Mouse (Mus musculus) forebrain, embryonic 12.5 days (tissue): ENCODE measurements around the gene Neo1. TPM values are rescaled to one million over a fixed set of nuclear protein-coding genes. Genes with fewer than 3 reads are reported as not detected.
A peak's percentile ranks its signal among the peaks of the same experiment; 100 is the strongest.

Source experiments
- ATAC-seq: fragments of 200-750 bp; cut with Nextera tagmentation; 2 replicates; pipeline ENCODE4 v1.8.0; 2017; ENCODE audit warnings: moderate TSS enrichment; ENCODE audit not compliant: low FRiP score
- H3K27ac ChIP-seq: fragments of 300-500 bp; sonication (generic); 2 replicates; pipeline ENCODE4 v1.5.1; 2016; ENCODE audit warnings: mild to moderate bottlenecking
- H3K27me3 ChIP-seq: fragments of 300-500 bp; sonication (generic); 2 replicates; pipeline ENCODE4 v1.6.1; 2016; ENCODE audit warnings: mild to moderate bottlenecking
- H3K36me3 ChIP-seq: fragments of 300-500 bp; sonication (generic); replicated peaks from 2 replicates; pipeline ENCODE4 v1.6.1; 2016; ENCODE audit warnings: mild to moderate bottlenecking
- H3K4me1 ChIP-seq: fragments of 300-500 bp; sonication (generic); 2 replicates; pipeline ENCODE4 v1.6.1; 2016
- H3K4me2 ChIP-seq: fragments of 300-500 bp; sonication (generic); 2 replicates; pipeline ENCODE4 v1.6.1; 2016; ENCODE audit warnings: mild to moderate bottlenecking, moderate library complexity
- H3K4me3 ChIP-seq: fragments of 300-500 bp; sonication (generic); replicated peaks from 2 replicates; pipeline ENCODE4 v1.5.1; 2016; ENCODE audit warnings: mild to moderate bottlenecking
- H3K9ac ChIP-seq: fragments of 300-500 bp; sonication (generic); 2 replicates; pipeline ENCODE4 v1.6.1; 2016; ENCODE audit warnings: mild to moderate bottlenecking
- H3K9me3 ChIP-seq: fragments of 300-500 bp; sonication (generic); 2 replicates; pipeline ENCODE4 v1.6.1; 2016
- WGBS: fragments of 180-500 bp; shearing (Covaris S2); methylation state at CpG from one replicate; pipeline ENCODE4 v1.1.7; 2016; 5-methylcytosine and 5-hydroxymethylcytosine counted together
- polyA plus RNA-seq: library from polyadenylated mRNA; unstranded; fragments of >200 nt; fragmentation: Nextera tagmentation; extraction: Ambion mirVana; gene quantifications from 2 replicates; pipeline ENCODE4 v1.2.1, GENCODE M21; 2016

Gene Neo1
- polyA plus RNA-seq, 1 experiment from 2014 or later: 47.2 TPM

GRCm38 (mm10) chr9:59056281-59056680 lies 20.0 kb upstream of the Neo1 start:
- Histone ChIP-seq H3K9me3 (no peaks in the 10 kb centered on the region), H3K36me3 (no peaks in the 10 kb centered on the region), H3K9ac (no peak overlapping the region), H3K27me3 (no peaks in the 10 kb centered on the region; the same call in 1 of the 2 replicates), H3K27ac (no peak overlapping the region), H3K4me2 (no peak overlapping the region), H3K4me1 (no peaks in the 10 kb centered on the region; the same call in 1 of the 2 replicates), H3K4me3 (no peak overlapping the region)
- no peak for ATAC-seq
- WGBS: 86% methylated on average over 8 of the region's 8 CpGs

- Histone ChIP-seq H3K9me3 (no peaks in the 10 kb centered on the region), H3K27me3 (peaks cover 10% of the 10 kb centered on the region; the same call in 1 of the 2 replicates), H3K4me3 (no peak overlapping the region), H3K4me1 (peaks cover 5% of the 10 kb centered on the region; the same call in 1 of the 2 replicates), H3K9ac (no peak overlapping the region), H3K36me3 (no peaks in the 10 kb centered on the region), H3K27ac (no peak overlapping the region), H3K4me2 (no peak overlapping the region)
- no peak for ATAC-seq
Measured at GRCm38 (mm10) chr9:59041805-59042204, 5.6 kb upstream of the Neo1 start.

DNA sequence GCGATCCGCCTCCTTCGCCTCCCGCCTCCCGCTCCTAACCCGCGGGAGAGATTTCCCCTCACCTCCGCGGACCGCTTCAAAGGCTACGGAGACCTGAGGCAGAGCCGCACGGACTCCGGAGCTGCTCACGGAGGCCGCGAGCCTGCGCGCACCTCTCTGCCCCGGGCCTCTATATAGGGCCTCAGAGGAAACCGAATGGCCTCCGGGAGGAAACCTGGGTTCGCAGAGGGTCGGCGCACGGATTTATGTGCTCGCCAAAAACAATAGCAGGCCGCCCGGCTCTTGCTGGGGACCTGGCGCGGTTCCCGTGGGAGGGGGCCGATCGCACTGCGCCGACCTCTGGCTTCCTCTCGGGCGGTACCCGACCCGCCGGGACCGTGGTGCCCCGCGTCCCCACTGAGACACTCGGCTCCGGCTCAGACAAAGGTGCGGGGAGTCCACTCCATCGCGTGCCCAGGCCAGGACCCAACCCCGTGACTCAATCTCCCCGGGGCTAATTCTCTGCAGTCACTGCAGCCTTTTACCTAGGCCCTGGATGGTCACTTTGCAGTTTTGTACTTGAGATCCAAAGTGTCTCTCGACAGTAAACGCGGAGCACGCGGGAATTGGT lies 596 bp upstream of the Neo1 start:
- Histone ChIP-seq H3K4me1 (peaks cover 27% of the 10 kb centered on the region), H3K4me2 (peak overlapping the region; percentile 77), H3K27ac (peak overlapping the region; percentile 100), H3K9ac (peak overlapping the region; percentile 94), H3K4me3 (peak overlapping the region; percentile 98), H3K9me3 (no peaks in the 10 kb centered on the region), H3K27me3 (peaks cover 10% of the 10 kb centered on the region; the same call in 1 of the 2 replicates), H3K36me3 (no peaks in the 10 kb centered on the region)
- ATAC-seq: peak; percentile 49
- under 1% methylated on average over 56 of the region's 56 CpGs for WGBS

GRCm38 (mm10) chr9:59035342-59036158 lies 691 bp downstream of the Neo1 start:
- peaks cover 27% of the 10 kb centered on the region for H3K4me1 ChIP-seq
- peak overlapping the region; percentile 94 for H3K9ac ChIP-seq
- H3K4me2 ChIP-seq: peak overlapping the region; percentile 77
- peaks cover 10% of the 10 kb centered on the region; the same call in 1 of the 2 replicates for H3K27me3 ChIP-seq
- peak overlapping the region; percentile 100 for H3K27ac ChIP-seq
- no peaks in the 10 kb centered on the region for H3K9me3 ChIP-seq
- under 1% methylated on average over 60 of the region's 63 CpGs for WGBS
- no peaks in the 10 kb centered on the region for H3K36me3 ChIP-seq
- peak; percentile 30 for ATAC-seq
- peak overlapping the region; percentile 98 for H3K4me3 ChIP-seq

- Histone ChIP-seq H3K27me3 (peaks cover 7% of the 10 kb centered on the region; the same call in 1 of the 2 replicates), H3K36me3 (no peaks in the 10 kb centered on the region), H3K9me3 (no peaks in the 10 kb centered on the region), H3K4me2 (peak overlapping the region; percentile 77), H3K4me3 (peak overlapping the region; percentile 98), H3K27ac (no peak overlapping the region), H3K4me1 (peaks cover 27% of the 10 kb centered on the region), H3K9ac (no peak overlapping the region)
- 36% methylated on average over 5 of the region's 5 CpGs for WGBS
- no peak for ATAC-seq
Measured at GRCm38 (mm10) chr9:59034836-59035235, 1.4 kb downstream of the Neo1 start.

GRCm38 (mm10) chr9:59033492-59033891 lies 2.7 kb downstream of the Neo1 start:
- Histone ChIP-seq H3K27me3 (no peaks in the 10 kb centered on the region), H3K36me3 (no peaks in the 10 kb centered on the region), H3K27ac (no peak overlapping the region), H3K4me2 (peak overlapping the region; percentile 36), H3K9ac (no peak overlapping the region), H3K4me3 (no peak overlapping the region), H3K9me3 (no peaks in the 10 kb centered on the region), H3K4me1 (peaks cover 27% of the 10 kb centered on the region)
- no peak for ATAC-seq
- WGBS: 70% methylated on average over 3 of the region's 3 CpGs

DNA sequence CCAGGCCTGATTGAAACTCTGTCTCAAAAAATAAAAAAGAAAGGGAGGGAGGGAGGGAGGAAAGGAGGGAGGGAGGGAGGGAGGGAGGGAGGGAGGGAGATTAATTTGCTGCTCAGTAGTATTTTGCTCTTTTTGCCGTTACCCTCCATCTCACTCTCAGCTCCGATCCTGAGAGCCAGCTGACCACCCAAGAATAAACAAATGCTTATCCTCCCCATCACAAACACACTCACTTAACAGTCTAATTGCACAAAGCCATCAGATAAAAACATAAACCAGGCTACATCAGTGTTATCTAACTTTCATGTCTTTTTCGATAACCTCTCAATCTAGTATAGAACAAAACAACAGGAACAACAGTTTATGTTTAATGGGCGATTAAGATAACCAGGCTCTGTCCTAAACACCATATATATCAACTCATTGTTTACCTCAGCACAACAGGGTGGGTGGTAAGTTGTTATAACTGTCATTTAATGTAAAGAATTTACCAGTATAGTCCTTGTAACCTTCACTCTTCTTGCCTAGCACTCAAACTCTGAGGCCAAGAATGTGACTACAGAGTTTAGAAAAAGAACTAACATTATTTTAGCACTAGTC lies 11.9 kb downstream of the Neo1 start:
- H3K4me2 ChIP-seq: no peak overlapping the region
- no peaks in the 10 kb centered on the region for H3K27me3 ChIP-seq
- no peaks in the 10 kb centered on the region; the same call in 1 of the 2 replicates for H3K4me1 ChIP-seq
- no peak overlapping the region for H3K4me3 ChIP-seq
- no peak for ATAC-seq
- no peak overlapping the region for H3K27ac ChIP-seq
- H3K36me3 ChIP-seq: no peaks in the 10 kb centered on the region
- WGBS: 62% methylated on average over 4 of the region's 4 CpGs
- no peaks in the 10 kb centered on the region for H3K9me3 ChIP-seq
- no peak overlapping the region for H3K9ac ChIP-seq

- Histone ChIP-seq H3K36me3 (no peaks in the 10 kb centered on the region), H3K4me1 (no peaks in the 10 kb centered on the region; the same call in 1 of the 2 replicates), H3K4me2 (no peak overlapping the region), H3K9me3 (no peaks in the 10 kb centered on the region), H3K27ac (no peak overlapping the region), H3K4me3 (no peak overlapping the region), H3K27me3 (no peaks in the 10 kb centered on the region), H3K9ac (no peak overlapping the region)
- no peak for ATAC-seq
- 80% methylated on average over 3 of the region's 3 CpGs for WGBS
Measured at GRCm38 (mm10) chr9:59016060-59016719, 20.1 kb downstream of the Neo1 start.

GRCm38 (mm10) chr9:59013365-59013764 lies 22.9 kb downstream of the Neo1 start:
- no peaks in the 10 kb centered on the region for H3K36me3 ChIP-seq
- no peak overlapping the region for H3K4me2 ChIP-seq
- no peak for ATAC-seq
- no peaks in the 10 kb centered on the region for H3K27me3 ChIP-seq
- 24% methylated on average over 2 of the region's 2 CpGs for WGBS
- H3K4me3 ChIP-seq: no peak overlapping the region
- H3K4me1 ChIP-seq: no peaks in the 10 kb centered on the region; the same call in 1 of the 2 replicates
- H3K27ac ChIP-seq: no peak overlapping the region
- no peaks in the 10 kb centered on the region for H3K9me3 ChIP-seq
- H3K9ac ChIP-seq: no peak overlapping the region

GRCm38 (mm10) chr9:58989255-58989928 lies 46.8 kb downstream of the Neo1 start:
- Histone ChIP-seq H3K4me1 (no peaks in the 10 kb centered on the region), H3K4me2 (no peak overlapping the region), H3K36me3 (peaks cover 11% of the 10 kb centered on the region), H3K4me3 (no peak overlapping the region), H3K9me3 (no peaks in the 10 kb centered on the region), H3K9ac (no peak overlapping the region), H3K27me3 (no peaks in the 10 kb centered on the region), H3K27ac (no peak overlapping the region)
- no peak for ATAC-seq
- WGBS: 92% methylated on average over 5 of the region's 5 CpGs

DNA sequence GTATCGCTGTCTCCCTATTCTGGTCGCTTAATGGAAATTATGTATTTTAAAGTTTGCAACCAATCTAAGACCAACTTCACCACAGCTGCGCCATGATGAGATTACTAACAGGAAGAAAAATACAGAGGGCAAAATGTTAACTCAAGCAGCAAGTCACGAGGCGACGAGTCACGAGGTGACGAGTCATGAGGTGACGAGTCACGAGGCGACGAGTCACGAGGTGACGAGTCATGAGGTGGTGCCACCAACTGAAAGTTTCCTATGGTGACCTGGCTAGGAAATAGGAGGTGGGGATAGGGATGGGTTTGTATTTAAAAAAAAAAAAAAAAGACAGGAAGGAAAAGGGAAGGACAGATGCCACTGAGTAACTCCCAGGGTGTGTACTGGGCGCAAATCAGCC lies 57.2 kb downstream of the Neo1 start:
- no peaks in the 10 kb centered on the region for H3K9me3 ChIP-seq
- no peak overlapping the region for H3K4me3 ChIP-seq
- no peaks in the 10 kb centered on the region for H3K27me3 ChIP-seq
- ATAC-seq: no peak
- no peak overlapping the region for H3K9ac ChIP-seq
- peaks cover 6% of the 10 kb centered on the region for H3K36me3 ChIP-seq
- H3K27ac ChIP-seq: no peak overlapping the region
- H3K4me1 ChIP-seq: no peaks in the 10 kb centered on the region
- WGBS: 95% methylated on average over 15 of the region's 15 CpGs
- H3K4me2 ChIP-seq: no peak overlapping the region
